Mouse (Mus musculus) embryo, embryonic 10 days (tissue): ENCODE measurements around the gene Map3k5.
A peak's percentile ranks its signal among the peaks of the same experiment; 100 is the strongest.

Source experiments
- DNase-seq: peaks from one replicate; pipeline ENCODE4 v3.0.0-alpha.2; 2015; ENCODE audit warnings: low spot score

The Map3k5 gene

GRCm38 (mm10) chr10:20006333-20007093, 72.2 kb downstream of the Map3k5 start:
- no peak for DNase-seq

- DNase-seq: no peak
Observed at GRCm38 (mm10) chr10:20009310-20009709, 75.0 kb downstream of the Map3k5 start.

- no peak for DNase-seq
Observed at GRCm38 (mm10) chr10:20010018-20010417, 75.7 kb downstream of the Map3k5 start.

- no peak for DNase-seq
Observed at GRCm38 (mm10) chr10:20018406-20018805, 84.1 kb downstream of the Map3k5 start.

GRCm38 (mm10) chr10:20018806-20019205, 84.5 kb downstream of the Map3k5 start:
- DNase-seq: no peak

GRCm38 (mm10) chr10:20021256-20021655, 87.0 kb downstream of the Map3k5 start:
- no peak for DNase-seq

GRCm38 (mm10) chr10:20021670-20022468, 87.6 kb downstream of the Map3k5 start:
- no peak for DNase-seq

- DNase-seq: no peak
Observed at GRCm38 (mm10) chr10:20022608-20023340, 88.5 kb downstream of the Map3k5 start.

GRCm38 (mm10) chr10:20023524-20023923, 89.3 kb downstream of the Map3k5 start:
- no peak for DNase-seq

- no peak for DNase-seq
Observed at GRCm38 (mm10) chr10:20024891-20025290, 90.6 kb downstream of the Map3k5 start.

- peak; percentile 37 for DNase-seq
Observed at GRCm38 (mm10) chr10:20025781-20026520, 91.7 kb downstream of the Map3k5 start.

GRCm38 (mm10) chr10:20030703-20031102, 96.4 kb downstream of the Map3k5 start:
- DNase-seq: no peak

- no peak for DNase-seq
Observed at GRCm38 (mm10) chr10:20031936-20032335, 97.7 kb downstream of the Map3k5 start.

GRCm38 (mm10) chr10:20036375-20036774, 102.1 kb downstream of the Map3k5 start:
- DNase-seq: no peak

- DNase-seq: no peak
Observed at GRCm38 (mm10) chr10:20036846-20037245, 102.6 kb downstream of the Map3k5 start.

- no peak for DNase-seq
Observed at GRCm38 (mm10) chr10:20039531-20039930, 105.3 kb downstream of the Map3k5 start.

- no peak for DNase-seq
Observed at GRCm38 (mm10) chr10:20040116-20040515, 105.8 kb downstream of the Map3k5 start.

GRCm38 (mm10) chr10:20040677-20041076, 106.4 kb downstream of the Map3k5 start:
- no peak for DNase-seq

- DNase-seq: no peak
Observed at GRCm38 (mm10) chr10:20042081-20042480, 107.8 kb downstream of the Map3k5 start.

- DNase-seq: no peak
Observed at GRCm38 (mm10) chr10:20044051-20044450, 109.8 kb downstream of the Map3k5 start.

GRCm38 (mm10) chr10:20045733-20046495, 111.6 kb downstream of the Map3k5 start:
- DNase-seq: no peak
